Comparison of ENCODE assay signal across 10 mouse cellular contexts in genomic region chr9:119852347-119853030, GRCm38 (mm10). TPM values are rescaled to one million over a fixed set of nuclear protein-coding genes. Genes with fewer than 3 reads are reported as not detected.
A peak's percentile ranks its signal among the peaks of the same experiment; 100 is the strongest.
DNase-seq lines count a peak whose midpoint lies in the region; ATAC-seq and TF ChIP-seq lines count a peak whose summit lies in the region.
"Had no signal": no experiment of that assay in that cellular context is flagged by ENCODE, and none has a peak within 500 bp of the region (broad histone marks: within the 10 kb centered on the region; RNA-seq: fewer than 3 reads in every experiment).

No protein-coding gene starts in this region.

- H3K4me2 ChIP-seq in liver, postnatal 0 days (ENCODE audit: low read depth, low read length): no peak overlapping the region
- no peak overlapping the region for H3K4me2 ChIP-seq in liver, embryonic 12.5 days
- no peak overlapping the region for H3K4me2 ChIP-seq in forebrain, embryonic 13.5 days
- no peak overlapping the region for H3K4me2 ChIP-seq in kidney, embryonic 15.5 days
- H3K4me2 ChIP-seq: embryonic facial prominence, embryonic 12.5 days had no signal

- 0 out of 2 replicates have a peak, but pooled peaks cover 3% of the 10 kb centered on the region for H3K4me1 ChIP-seq in liver, postnatal 0 days (ENCODE audit: insufficient read depth)
- no peaks in the 10 kb centered on the region for H3K4me1 ChIP-seq in liver, embryonic 12.5 days
- peaks cover 22% of the 10 kb centered on the region for H3K4me1 ChIP-seq in forebrain, embryonic 13.5 days
- H3K4me1 ChIP-seq in kidney, embryonic 15.5 days: peaks cover 29% of the 10 kb centered on the region
- H3K4me1 ChIP-seq: embryonic facial prominence, embryonic 12.5 days had no signal

- no peak overlapping the region for H3K9ac ChIP-seq in liver, postnatal 0 days (replicated peaks)
- H3K9ac ChIP-seq in liver, embryonic 12.5 days: no peak overlapping the region
- no peak overlapping the region for H3K9ac ChIP-seq in forebrain, embryonic 13.5 days
- no peak overlapping the region for H3K9ac ChIP-seq in kidney, embryonic 15.5 days
- H3K9ac ChIP-seq: embryonic facial prominence, embryonic 12.5 days had no signal

- intact Hi-C loops in heart, postnatal 10 days (cut with DNase I): no loop called here

- DNase-seq in liver, postnatal 0 days: no peak
- peak; percentile 40 for DNase-seq in retina, postnatal 1 day
- no peak for DNase-seq in heart, postnatal 10 days
- DNase-seq: lung, adult 2 months; thymus, postnatal 36 days had no signal

- ATAC-seq in liver, postnatal 0 days: no peak
- ATAC-seq in liver, embryonic 12.5 days: no peak
- peak; percentile 57; the same call in 1 of the 2 replicates for ATAC-seq in forebrain, embryonic 13.5 days
- ATAC-seq in kidney, embryonic 15.5 days (replicated peaks; ENCODE audit: low FRiP score): peak; percentile 79
- no peak for ATAC-seq in granulocyte monocyte progenitor cell, adult 5-6 weeks (replicated peaks; ENCODE audit: poor library complexity, severe bottlenecking)

- 69% methylated on average over 10 of the region's 10 CpGs for WGBS in liver, postnatal 0 days (ENCODE audit: insufficient replicate concordance)
- WGBS in liver, embryonic 12.5 days (ENCODE audit: insufficient replicate concordance): 69% methylated on average over 10 of the region's 10 CpGs
- WGBS in forebrain, embryonic 13.5 days: 63% methylated on average over 10 of the region's 10 CpGs
- WGBS in kidney, embryonic 15.5 days: 34% methylated on average over 10 of the region's 10 CpGs

- peak; percentile 50 for TF ChIP-seq CTCF in liver, postnatal 0 days (IDR thresholded peaks at IDR 0.05; ENCODE audit: low read depth)

- no peaks in the 10 kb centered on the region for H3K36me3 ChIP-seq in liver, postnatal 0 days (replicated peaks; ENCODE audit: insufficient read depth, low read length)
- H3K36me3 ChIP-seq in liver, embryonic 12.5 days: no peaks in the 10 kb centered on the region
- no peaks in the 10 kb centered on the region for H3K36me3 ChIP-seq in forebrain, embryonic 13.5 days (ENCODE audit: poor library complexity, severe bottlenecking)
- no peaks in the 10 kb centered on the region for H3K36me3 ChIP-seq in kidney, embryonic 15.5 days
- H3K36me3 ChIP-seq: embryonic facial prominence, embryonic 12.5 days had no signal

- TF ChIP-seq EP300 in liver, postnatal 0 days (IDR thresholded peaks at IDR 0.05; ENCODE audit: low read depth): no peak

- H3K9me3 ChIP-seq in liver, postnatal 0 days (ENCODE audit: low read length): no peaks in the 10 kb centered on the region
- H3K9me3 ChIP-seq in liver, embryonic 12.5 days (replicated peaks): no peaks in the 10 kb centered on the region
- H3K9me3 ChIP-seq in forebrain, embryonic 13.5 days (replicated peaks): peaks cover 2% of the 10 kb centered on the region; the same call in 1 of the 2 replicates
- 0 out of 2 replicates have a peak, but pooled peaks cover 2% of the 10 kb centered on the region for H3K9me3 ChIP-seq in kidney, embryonic 15.5 days (replicated peaks)
- H3K9me3 ChIP-seq: embryonic facial prominence, embryonic 12.5 days had no signal

- no peak overlapping the region for H3K4me3 ChIP-seq in liver, postnatal 0 days (ENCODE audit: low read depth, low read length)
- no peak overlapping the region for H3K4me3 ChIP-seq in liver, embryonic 12.5 days
- H3K4me3 ChIP-seq in forebrain, embryonic 13.5 days: no peak overlapping the region
- no peak overlapping the region for H3K4me3 ChIP-seq in kidney, embryonic 15.5 days (replicated peaks)
- H3K4me3 ChIP-seq: embryonic facial prominence, embryonic 12.5 days had no signal

- H3K27ac ChIP-seq in liver, postnatal 0 days (ENCODE audit: low read depth): no peak overlapping the region
- no peak overlapping the region for H3K27ac ChIP-seq in liver, embryonic 12.5 days
- H3K27ac ChIP-seq in forebrain, embryonic 13.5 days: peak overlapping the region; percentile 45; the same call in 1 of the 2 replicates
- peak overlapping the region; percentile 63 for H3K27ac ChIP-seq in kidney, embryonic 15.5 days
- H3K27ac ChIP-seq: embryonic facial prominence, embryonic 12.5 days had no signal

- H3K27me3 ChIP-seq in liver, postnatal 0 days (ENCODE audit: insufficient read depth, low read length): no peaks in the 10 kb centered on the region
- no peaks in the 10 kb centered on the region for H3K27me3 ChIP-seq in liver, embryonic 12.5 days (replicated peaks)
- H3K27me3 ChIP-seq in forebrain, embryonic 13.5 days: no peaks in the 10 kb centered on the region
- H3K27me3 ChIP-seq in kidney, embryonic 15.5 days: no peaks in the 10 kb centered on the region

RNA-seq across cellular contexts. Expression of gene Scn11a, which starts 27.2 kb away (rescaled TPM):
- not detected in 2 replicates for polyA plus RNA-seq in liver, postnatal 0 days (2015; fragmentation: Nextera tagmentation; extraction: Ambion mirVana)
- polyA plus RNA-seq in liver, embryonic 12.5 days (2016; fragmentation: Nextera tagmentation; extraction: Ambion mirVana): 0.04 and 0.06 TPM in 2 replicates
- 0.30 and 0.38 TPM in 2 replicates for polyA plus RNA-seq in forebrain, embryonic 13.5 days (2015; fragmentation: Nextera tagmentation; extraction: Ambion mirVana)
- polyA plus RNA-seq in kidney, embryonic 15.5 days (2015; fragmentation: Nextera tagmentation; extraction: Ambion mirVana): 0.04 TPM in 2 replicates
- total RNA-seq in heart, postnatal 10 days (2021): under 1 TPM; 0.07 to 0.12 TPM
- not detected in 2 replicates for total RNA-seq in granulocyte monocyte progenitor cell, adult 5-6 weeks (2014; fragmentation: Nextera tagmentation)
- not detected in 2 replicates for total RNA-seq in granulocyte monocyte progenitor cell, adult 5-6 weeks (2017)

RNA-seq across cellular contexts. Expression of gene Wdr48, which starts 42.2 kb away (rescaled TPM):
- 9.8 and 13.9 TPM in 2 replicates for polyA plus RNA-seq in liver, postnatal 0 days (2015; fragmentation: Nextera tagmentation; extraction: Ambion mirVana)
- polyA plus RNA-seq in liver, embryonic 12.5 days (2016; fragmentation: Nextera tagmentation; extraction: Ambion mirVana): 32.9 and 33.7 TPM in 2 replicates
- 67.7 and 76.8 TPM in 2 replicates for polyA plus RNA-seq in forebrain, embryonic 13.5 days (2015; fragmentation: Nextera tagmentation; extraction: Ambion mirVana)
- polyA plus RNA-seq in kidney, embryonic 15.5 days (2015; fragmentation: Nextera tagmentation; extraction: Ambion mirVana): 51.9 and 53.6 TPM in 2 replicates
- total RNA-seq in heart, postnatal 10 days (2021): 10 to 100 TPM; 29.8 to 30.3 TPM
- 61.9 and 74.0 TPM in 2 replicates for total RNA-seq in granulocyte monocyte progenitor cell, adult 5-6 weeks (2014; fragmentation: Nextera tagmentation)
- 60.7 and 73.0 TPM in 2 replicates for total RNA-seq in granulocyte monocyte progenitor cell, adult 5-6 weeks (2017)

Comparison
In these comparisons a context has a peak if more than half of its experiments do, and no peak if none do; other contexts are left out.
1. ATAC-seq: peak in forebrain, embryonic 13.5 days (single experiment) and kidney, embryonic 15.5 days (single experiment); none in liver, postnatal 0 days (single experiment), liver, embryonic 12.5 days (single experiment) and granulocyte monocyte progenitor cell, adult 5-6 weeks (single experiment).
2. H3K27ac ChIP-seq: peak in forebrain, embryonic 13.5 days (single experiment) and kidney, embryonic 15.5 days (single experiment); none in liver, postnatal 0 days (single experiment) and liver, embryonic 12.5 days (single experiment).